In genomic region chr4:117131890-117132793, GRCm38 (mm10) we compare ENCODE assay signal across 8 mouse cellular contexts. TPM values are rescaled to one million over a fixed set of nuclear protein-coding genes. Genes with fewer than 3 reads are reported as not detected.
DNase-seq lines count a peak whose midpoint lies in the region; ATAC-seq and TF ChIP-seq lines count a peak whose summit lies in the region.

No protein-coding gene starts in this region.

- H3K4me3 ChIP-seq in gastrocnemius, adult 2 months, result peak overlapping the region; percentile 95
- H3K4me3 ChIP-seq in ES-Bruce4 (ENCODE audit: low read depth, low read length), result peak overlapping the region; percentile 87
- H3K4me3 ChIP-seq in forebrain, embryonic 16.5 days (replicated peaks; ENCODE audit: low read length), result peak overlapping the region; percentile 66

- H3K9me3 ChIP-seq in ES-Bruce4 (replicated peaks; ENCODE audit: control insufficient read depth, insufficient read depth, low read length, poor library complexity, severe bottlenecking), result no peaks in the 10 kb centered on the region
- H3K9me3 ChIP-seq in forebrain, embryonic 16.5 days (ENCODE audit: control insufficient read depth, low read length), result no peaks in the 10 kb centered on the region

- H3K27ac ChIP-seq in gastrocnemius, adult 2 months, result no peak overlapping the region
- H3K27ac ChIP-seq in ES-Bruce4 (ENCODE audit: insufficient read depth, low read length), result no peak overlapping the region
- H3K27ac ChIP-seq in forebrain, embryonic 16.5 days (ENCODE audit: low read length), result no peak overlapping the region

- WGBS in forebrain, embryonic 16.5 days, result 5% methylated on average over 7 of the region's 7 CpGs

- intact Hi-C loops in gastrocnemius, adult 2 months (cut with DNase I), result no loop called here

- DNase-seq in gastrocnemius, adult 2 months, result no peak
- DNase-seq in gastrocnemius, adult 8-10 months (ENCODE audit: low spot score in 2 of 2), result no peak
- peak; percentile 83 for DNase-seq in mesoderm, embryonic 11.5 days (ENCODE audit: low read depth, low spot score)
- no peak for DNase-seq in urinary bladder, postnatal 10 days (ENCODE audit: low spot score)
- DNase-seq in frontal cortex, postnatal 14 days (ENCODE audit: low spot score in 2 of 2), result no peak
- DNase-seq in B cell, adult 2 months, result no peak

- ATAC-seq in forebrain, embryonic 16.5 days, result peak; percentile 19; the same call in 1 of the 2 replicates

- no peak for TF ChIP-seq CTCF in gastrocnemius, adult 2 months (IDR thresholded peaks at IDR 0.05)
- TF ChIP-seq CTCF in ES-Bruce4 (IDR thresholded peaks at IDR 0.05; ENCODE audit: low read depth, low read length), result no peak

- no peaks in the 10 kb centered on the region for H3K27me3 ChIP-seq in ES-Bruce4 (ENCODE audit: control insufficient read depth, insufficient read depth, low read length, poor library complexity, severe bottlenecking)
- 0 out of 2 replicates have a peak, but pooled peaks cover 4% of the 10 kb centered on the region for H3K27me3 ChIP-seq in forebrain, embryonic 16.5 days (replicated peaks; ENCODE audit: control insufficient read depth, insufficient read depth, low read length)

- H3K9ac ChIP-seq in ES-Bruce4 (ENCODE audit: low read depth, poor library complexity, severe bottlenecking), result peak overlapping the region; percentile 91
- H3K9ac ChIP-seq in forebrain, embryonic 16.5 days (replicated peaks; ENCODE audit: low read depth, low read length), result no peak overlapping the region; the same call in none of the 2 replicates

- H3K4me2 ChIP-seq in forebrain, embryonic 16.5 days (ENCODE audit: low read length), result peak overlapping the region; percentile 93

- peak; percentile 98 for TF ChIP-seq EP300 in ES-Bruce4 (IDR thresholded peaks at IDR 0.05; ENCODE audit: insufficient read depth, low read depth, low read length)

- H3K36me3 ChIP-seq in ES-Bruce4 (ENCODE audit: control insufficient read depth, insufficient read depth, low read length, poor library complexity, severe bottlenecking), result no peaks in the 10 kb centered on the region; the same call in 1 of the 2 replicates
- H3K36me3 ChIP-seq in forebrain, embryonic 16.5 days (ENCODE audit: control insufficient read depth, insufficient read depth), result no peaks in the 10 kb centered on the region

- no peak for TF ChIP-seq POLR2A in ES-Bruce4 (IDR thresholded peaks at IDR 0.05; ENCODE audit: insufficient read depth, low read length)

- H3K4me1 ChIP-seq in ES-Bruce4 (ENCODE audit: control insufficient read depth, insufficient read depth, low read length), result peaks cover 11% of the 10 kb centered on the region
- peaks cover 20% of the 10 kb centered on the region for H3K4me1 ChIP-seq in forebrain, embryonic 16.5 days (replicated peaks; ENCODE audit: control insufficient read depth, insufficient read depth, low read length)

RNA-seq across cellular contexts. Expression of gene Plk3, which starts 1.6 kb away (rescaled TPM):
- under 1 TPM; 0.73 to 0.74 TPM for total RNA-seq in gastrocnemius, adult 2 months (2021)
- total RNA-seq in gastrocnemius, adult 8-10 months (2022), result under 1 TPM; 0.29 to 0.89 (median 0.46) TPM
- 12.1 and 12.5 TPM in 2 replicates for polyA plus RNA-seq in ES-Bruce4 (2011; ENCODE audit: insufficient read depth, insufficient read length, low read depth, missing spikeins)
- polyA plus RNA-seq in forebrain, embryonic 16.5 days (2015; fragmentation: Nextera tagmentation; extraction: Ambion mirVana), result 9.6 and 10.2 TPM in 2 replicates

RNA-seq across cellular contexts. Expression of gene Tctex1d4, which starts 5.5 kb away (rescaled TPM):
- not detected for total RNA-seq in gastrocnemius, adult 2 months (2021)
- total RNA-seq in gastrocnemius, adult 8-10 months (2022), result not detected
- polyA plus RNA-seq in ES-Bruce4 (2011; ENCODE audit: insufficient read depth, insufficient read length, low read depth, missing spikeins), result not detected in 2 replicates
- polyA plus RNA-seq in forebrain, embryonic 16.5 days (2015; fragmentation: Nextera tagmentation; extraction: Ambion mirVana), result 0.35 and 0.53 TPM in 2 replicates

RNA-seq across cellular contexts. Expression of gene Btbd19, which starts 6.6 kb away (rescaled TPM):
- total RNA-seq in gastrocnemius, adult 2 months (2021), result 1 to 10 TPM; 2.3 to 2.5 TPM
- total RNA-seq in gastrocnemius, adult 8-10 months (2022), result 1 to 10 TPM; 1.6 to 3.2 (median 1.8) TPM
- polyA plus RNA-seq in ES-Bruce4 (2011; ENCODE audit: insufficient read depth, insufficient read length, low read depth, missing spikeins), result 60.9 and 65.8 TPM in 2 replicates
- 4.3 and 4.8 TPM in 2 replicates for polyA plus RNA-seq in forebrain, embryonic 16.5 days (2015; fragmentation: Nextera tagmentation; extraction: Ambion mirVana)

RNA-seq across cellular contexts. Expression of gene Rps8, which starts 23.9 kb away (rescaled TPM):
- total RNA-seq in gastrocnemius, adult 2 months (2021), result 100 to 1,000 TPM; 527 to 622 TPM
- total RNA-seq in gastrocnemius, adult 8-10 months (2022), result 100 to 1,000 TPM; 486 to 610 (median 547) TPM
- 2,253 and 2,515 TPM in 2 replicates for polyA plus RNA-seq in ES-Bruce4 (2011; ENCODE audit: insufficient read depth, insufficient read length, low read depth, missing spikeins)
- 418 and 427 TPM in 2 replicates for polyA plus RNA-seq in forebrain, embryonic 16.5 days (2015; fragmentation: Nextera tagmentation; extraction: Ambion mirVana)

RNA-seq across cellular contexts. Expression of gene Ptch2, which starts 36.3 kb away (rescaled TPM):
- total RNA-seq in gastrocnemius, adult 2 months (2021), result under 1 TPM; 0.22 to 0.54 TPM
- under 1 TPM; 0.22 to 0.76 (median 0.69) TPM for total RNA-seq in gastrocnemius, adult 8-10 months (2022)
- polyA plus RNA-seq in ES-Bruce4 (2011; ENCODE audit: insufficient read depth, insufficient read length, low read depth, missing spikeins), result 4.5 and 5.7 TPM in 2 replicates
- polyA plus RNA-seq in forebrain, embryonic 16.5 days (2015; fragmentation: Nextera tagmentation; extraction: Ambion mirVana), result 2.9 and 5.5 TPM in 2 replicates
